Mouse (Mus musculus) thymus, adult 2 months (tissue): ENCODE results near the gene Gga1. TPM values are rescaled to one million over a fixed set of nuclear protein-coding genes. Genes with fewer than 3 reads are reported as not detected.

Source experiments
- DNase-seq: peaks from one replicate; pipeline ENCODE4 v3.0.0; 2021
- H3K27ac ChIP-seq: fragments of 200-500 bp; 2 replicates; pipeline ENCODE4 v1.5.1; 2012; ENCODE audit warnings: low read length, control low read depth; ENCODE audit not compliant: control insufficient read depth, insufficient read depth
- H3K27me3 ChIP-seq: fragments of 200-500 bp; 2 replicates; pipeline ENCODE4 v1.6.1; 2012; ENCODE audit warnings: mild to moderate bottlenecking, low read length, moderate library complexity, mixed read lengths; ENCODE audit not compliant: control insufficient read depth, insufficient read depth
- H3K36me3 ChIP-seq: fragments of 200-500 bp; 2 replicates; pipeline ENCODE4 v1.6.1; 2012; ENCODE audit warnings: mild to moderate bottlenecking, low read length, moderate library complexity; ENCODE audit not compliant: control insufficient read depth, insufficient read depth
- H3K4me1 ChIP-seq: fragments of 200-500 bp; replicated peaks from 2 replicates; pipeline ENCODE4 v1.6.1; 2012; ENCODE audit warnings: low read length; ENCODE audit not compliant: control insufficient read depth, insufficient read depth
- H3K4me3 ChIP-seq: fragments of 200-500 bp; 2 replicates; pipeline ENCODE4 v1.5.1; 2012; ENCODE audit warnings: mild to moderate bottlenecking, low read length, control low read depth, moderate library complexity; ENCODE audit not compliant: control insufficient read depth, insufficient read depth
- CTCF ChIP-seq: fragments of 200-500 bp; IDR thresholded peaks from 2 replicates; pipeline ENCODE4 v1.5.1; 2012; ENCODE audit warnings: mild to moderate bottlenecking, control low read depth, low read length, moderate library complexity, borderline replicate concordance; ENCODE audit not compliant: control insufficient read depth, poor library complexity, insufficient read depth; ENCODE audit errors: extremely low read depth
- POLR2A ChIP-seq: fragments of 200-500 bp; IDR thresholded peaks from 2 replicates; pipeline ENCODE4 v1.6.1; 2012; ENCODE audit warnings: mild to moderate bottlenecking, low read length, control low read depth, moderate library complexity; ENCODE audit not compliant: control insufficient read depth, poor library complexity, insufficient read depth; ENCODE audit errors: extremely low read depth
- WGBS: fragments of 180-500 bp; shearing (Covaris S2); methylation state at CpG from one replicate; pipeline ENCODE4 v1.1.7; 2018; 5-methylcytosine and 5-hydroxymethylcytosine counted together
- polyA plus RNA-seq: library from polyadenylated mRNA; depleted of rRNA; stranded (reverse); fragments of >200 nt; gene quantifications from 2 replicates; pipeline ENCODE4 v1.2.3, GENCODE M21; 2012

The Gga1 gene
- polyA plus RNA-seq, 1 experiment = 137 TPM

GRCm38 (mm10) chr15:78889401-78889853, 12.4 kb downstream of the Gga1 start:
- TF ChIP-seq CTCF = no peak
- no peak for TF ChIP-seq POLR2A
- no peaks in the 10 kb centered on the region for H3K27me3 ChIP-seq
- peaks cover 11% of the 10 kb centered on the region for H3K4me1 ChIP-seq
- H3K4me3 ChIP-seq = no peak overlapping the region
- DNase-seq = no peak
- H3K27ac ChIP-seq = no peak overlapping the region
- 91% methylated on average over 13 of the region's 13 CpGs for WGBS
- peaks cover 42% of the 10 kb centered on the region for H3K36me3 ChIP-seq

GRCm38 (mm10) chr15:78892440-78892839, 15.4 kb downstream of the Gga1 start:
- Histone ChIP-seq H3K27ac (no peak overlapping the region), H3K36me3 (peaks cover 28% of the 10 kb centered on the region), H3K4me3 (no peak overlapping the region), H3K4me1 (peaks cover 40% of the 10 kb centered on the region), H3K27me3 (no peaks in the 10 kb centered on the region)
- 89% methylated on average over 7 of the region's 7 CpGs for WGBS
- TF ChIP-seq POLR2A = no peak
- TF ChIP-seq CTCF = no peak
- no peak for DNase-seq

DNA sequence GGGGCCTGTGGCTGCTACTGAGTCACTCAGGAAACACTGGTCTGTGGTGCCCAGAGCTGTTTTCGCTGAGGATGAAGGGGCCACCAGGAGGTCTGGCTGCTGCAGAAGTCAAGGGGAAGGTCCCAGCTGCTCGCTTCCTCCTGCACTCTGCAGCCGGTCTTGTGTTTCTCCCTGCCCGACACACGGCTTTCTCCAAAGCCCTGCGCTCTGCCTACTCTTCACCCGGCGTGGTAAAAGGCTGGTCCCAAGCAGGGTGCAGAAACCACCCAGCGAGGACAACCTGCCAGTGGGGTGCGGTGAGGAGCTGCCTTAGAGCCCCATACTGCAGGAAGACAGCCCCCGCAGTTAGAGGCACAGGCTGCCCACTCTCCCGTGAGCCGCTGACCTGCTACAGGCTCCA, 17.7 kb downstream of the Gga1 start:
- WGBS = 8% methylated on average over 13 of the region's 13 CpGs
- Histone ChIP-seq H3K4me1 (peaks cover 57% of the 10 kb centered on the region), H3K4me3 (peak overlapping the region; percentile 6)

DNA sequence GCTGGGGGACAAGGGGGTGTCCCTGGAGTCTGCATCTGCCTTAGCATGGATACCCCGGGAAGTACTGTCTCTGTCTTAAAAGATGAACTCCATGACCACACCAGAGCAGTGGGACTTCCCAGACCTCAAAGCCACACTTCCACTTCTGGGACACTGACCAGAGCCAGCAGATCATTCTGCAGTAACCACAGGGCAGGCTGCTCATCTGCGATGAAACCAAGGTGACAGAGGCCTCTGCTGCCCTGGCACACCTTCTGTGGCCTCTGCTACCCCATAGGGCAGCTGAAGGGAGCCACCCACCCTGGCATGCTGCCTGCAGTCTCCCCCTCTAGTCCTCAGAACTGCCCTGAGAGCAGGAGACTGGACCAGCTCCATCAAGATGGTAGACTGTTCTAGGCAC, 18.8 kb downstream of the Gga1 start:
- WGBS = 20% methylated on average over 2 of the region's 2 CpGs
- peaks cover 16% of the 10 kb centered on the region; the same call in 1 of the 2 replicates for H3K36me3 ChIP-seq
- TF ChIP-seq POLR2A = no peak
- no peak for TF ChIP-seq CTCF
- peak overlapping the region; percentile 62; the same call in 1 of the 2 replicates for H3K27ac ChIP-seq
- DNase-seq = no peak
- H3K4me1 ChIP-seq = peaks cover 63% of the 10 kb centered on the region
- H3K27me3 ChIP-seq = no peaks in the 10 kb centered on the region
- no peak overlapping the region for H3K4me3 ChIP-seq

More for the DNA sequence above, 17.7 kb downstream of the Gga1 start:
- Histone ChIP-seq H3K27me3 (no peaks in the 10 kb centered on the region), H3K36me3 (peaks cover 16% of the 10 kb centered on the region; the same call in 1 of the 2 replicates), H3K27ac (peak overlapping the region; percentile 62; the same call in 1 of the 2 replicates)
- DNase-seq = peak; percentile 45
- TF ChIP-seq CTCF = no peak

- Histone ChIP-seq H3K4me3 (no peak overlapping the region), H3K27me3 (no peaks in the 10 kb centered on the region), H3K27ac (peak overlapping the region; percentile 62; the same call in 1 of the 2 replicates), H3K4me1 (peaks cover 67% of the 10 kb centered on the region), H3K36me3 (peaks cover 13% of the 10 kb centered on the region; the same call in 1 of the 2 replicates)
- 11% methylated on average over 3 of the region's 3 CpGs for WGBS
- TF ChIP-seq POLR2A (no peak), CTCF (no peak)
- DNase-seq = peak; percentile 45
Measured at GRCm38 (mm10) chr15:78896149-78896548, 19.2 kb downstream of the Gga1 start.

GRCm38 (mm10) chr15:78897488-78897887, 20.5 kb downstream of the Gga1 start:
- Histone ChIP-seq H3K27ac (peak overlapping the region; percentile 8; the same call in 1 of the 2 replicates), H3K4me1 (peaks cover 72% of the 10 kb centered on the region), H3K36me3 (peaks cover 1% of the 10 kb centered on the region; the same call in 1 of the 2 replicates), H3K27me3 (no peaks in the 10 kb centered on the region), H3K4me3 (no peak overlapping the region)
- 95% methylated on average over 4 of the region's 4 CpGs for WGBS
- TF ChIP-seq CTCF (no peak), POLR2A (no peak)
- no peak for DNase-seq

DNA sequence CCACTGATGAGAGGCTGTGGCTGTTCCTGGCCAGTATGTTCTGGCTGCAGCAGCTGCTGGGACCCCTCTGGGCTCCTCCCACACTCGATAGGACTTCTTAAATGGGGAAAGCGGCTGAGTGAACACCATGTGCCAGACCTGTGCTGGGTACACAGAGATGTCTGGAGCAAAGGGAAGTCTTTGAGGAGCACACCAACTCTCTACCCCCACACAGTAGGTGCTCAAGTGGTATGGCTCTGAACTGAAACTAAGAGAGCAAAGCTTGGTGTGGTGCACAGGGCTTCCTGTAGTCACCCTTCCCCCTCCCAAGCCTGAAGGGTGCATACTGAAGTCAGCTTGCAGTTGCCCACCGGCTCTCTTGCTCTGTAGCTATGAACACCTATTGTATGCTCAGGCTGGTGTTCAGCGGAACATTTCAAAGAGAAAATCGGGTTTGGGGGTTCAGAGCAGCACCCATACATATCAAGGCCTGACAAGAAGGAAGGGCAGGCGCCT, 21.6 kb downstream of the Gga1 start:
- Histone ChIP-seq H3K4me1 (peaks cover 72% of the 10 kb centered on the region), H3K36me3 (no peaks in the 10 kb centered on the region), H3K27ac (peak overlapping the region; percentile 92), H3K4me3 (peak overlapping the region; percentile 87), H3K27me3 (no peaks in the 10 kb centered on the region)
- TF ChIP-seq CTCF (no peak), POLR2A (no peak)
- WGBS = 3% methylated on average over 6 of the region's 6 CpGs
- peak; percentile 74 for DNase-seq
